Mouse (Mus musculus) pancreas, adult 10 weeks (tissue): ENCODE measurements around the gene Tbccd1. TPM values are rescaled to one million over a fixed set of nuclear protein-coding genes. Genes with fewer than 3 reads are reported as not detected.

Experiments
- polyA plus RNA-seq: library from polyadenylated mRNA; stranded (reverse); fragments of 350-450 nt; fragmentation: Illumina TruSeq; extraction: RNeasy Lipid Tissue Mini Kit (QIAGEN cat#74804); gene quantifications from one replicate; pipeline ENCODE4 v1.2.3, GENCODE M21; 2015; ENCODE audit warnings: low read depth, low replicate concordance; ENCODE audit not compliant: insufficient read depth

Tbccd1 gene
- polyA plus RNA-seq, result 9.3 TPM

GRCm38 (mm10) chr16:22857431-22858113, at the start of gene Tbccd1, which contains the start of gene Dnajb11:
TSS of gene Tbccd1 (minus strand) at chr16:22857669.
TSS of gene Dnajb11 (plus strand) at chr16:22857845.

GRCm38 (mm10) chr16:22890683-22891510, 33.4 kb upstream of the Tbccd1 start, which contains the start of gene Ahsg:
TSS of gene Ahsg (plus strand) at chr16:22891277.

GRCm38 (mm10) chr16:22811477-22811876, 46.0 kb downstream of the Tbccd1 start, which contains the start of gene Crygs:
TSS of gene Crygs (minus strand) at chr16:22811577.

Other genes with a start within 250 kb of the Tbccd1 start
- gene Dgkg, start 200.4 kb downstream of the Tbccd1 start, polyA plus RNA-seq, result 0.78 TPM
- not detected for gene Crygs, start 46.1 kb downstream of the Tbccd1 start, polyA plus RNA-seq
- gene Dnajb11, start 176 bp upstream of the Tbccd1 start, polyA plus RNA-seq, result 63.1 TPM
- not detected for gene Ahsg, start 33.6 kb upstream of the Tbccd1 start, polyA plus RNA-seq
- not detected for gene Fetub, start 60.7 kb upstream of the Tbccd1 start, polyA plus RNA-seq
- gene Hrg, start 93.4 kb upstream of the Tbccd1 start, polyA plus RNA-seq, result not detected
- gene Kng2, start 171.8 kb upstream of the Tbccd1 start, polyA plus RNA-seq, result 1.1 TPM
- not detected for gene Kng1, start 200.2 kb upstream of the Tbccd1 start, polyA plus RNA-seq
- gene Eif4a2, start 249.8 kb upstream of the Tbccd1 start, polyA plus RNA-seq, result 172 TPM